Mouse (Mus musculus): ENCODE measurements around the gene Nkg7.

DNA sequence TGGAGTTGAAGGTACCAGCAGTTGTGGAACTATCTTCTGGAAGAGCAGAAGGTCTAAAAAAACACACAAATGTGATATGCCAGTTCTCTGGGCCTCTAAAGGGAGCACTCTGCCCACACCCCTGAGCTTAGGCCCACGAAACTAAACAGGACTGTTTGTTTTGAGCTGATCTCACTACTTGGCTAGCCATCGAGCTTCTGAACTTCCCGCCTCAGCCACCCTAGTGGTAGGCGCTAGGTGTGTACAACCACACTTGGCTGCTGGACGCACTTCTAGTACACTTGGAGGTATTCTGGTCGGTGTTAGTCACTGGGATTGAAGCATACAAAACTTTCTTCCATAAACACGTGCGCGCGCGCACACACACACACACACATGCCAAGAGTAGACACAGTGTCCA, 14.9 kb downstream of the Nkg7 start:
- TF ChIP-seq CTCF (IDR thresholded peaks at IDR 0.05; ENCODE audit: control insufficient read depth, insufficient read depth, insufficient read length), result no peak
- TF ChIP-seq USF1 (IDR thresholded peaks at IDR 0.05; ENCODE audit: low read depth), result no peak
- no peak for TF ChIP-seq MYOG (IDR thresholded peaks at IDR 0.05; ENCODE audit: control insufficient read depth, extremely low read depth, insufficient read length)
